Mouse (Mus musculus): ENCODE results near the gene Rpusd1.
A peak's percentile ranks its signal among the peaks of the same experiment; 100 is the strongest.

Rpusd1 gene

DNA sequence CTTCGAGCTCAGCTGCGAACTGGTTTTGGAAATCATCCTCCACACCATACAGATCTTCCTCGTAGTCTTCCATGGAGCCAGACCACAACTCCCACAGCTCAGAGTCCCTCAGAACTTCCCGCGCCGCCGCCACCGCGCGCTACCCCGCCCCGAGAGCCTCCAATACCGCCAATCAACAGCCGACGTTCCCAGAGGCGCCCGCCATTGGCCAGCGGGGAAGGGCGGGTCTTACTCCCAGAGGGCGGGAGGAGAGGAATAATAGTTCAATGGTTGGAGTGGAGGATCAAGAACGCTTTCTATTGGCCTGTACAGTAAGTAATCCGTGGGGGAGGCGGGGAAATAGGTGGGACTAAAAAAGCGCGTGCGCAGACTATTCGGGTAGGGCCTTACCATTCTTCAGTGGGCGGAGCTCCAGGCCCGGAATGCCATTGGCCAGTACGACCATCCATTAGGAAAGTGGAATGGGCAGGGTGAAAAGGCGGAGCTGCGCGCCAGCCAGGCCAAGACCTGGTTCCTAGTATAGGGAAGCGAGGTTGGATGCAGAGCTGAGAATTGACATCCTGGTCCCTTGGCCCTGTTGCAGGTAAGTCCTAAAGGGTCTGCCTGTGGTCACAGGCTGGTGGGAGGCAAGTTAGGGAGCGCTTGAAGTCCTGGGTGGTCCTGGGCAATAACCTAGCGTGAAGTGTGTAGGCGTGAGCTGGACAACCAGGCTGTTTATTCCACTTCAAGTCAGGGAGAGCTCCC lies at the start of gene Rpusd1, which contains the start of gene Chtf18:
Gene Rpusd1 (plus strand): TSS at position 406 of the 744 bp plus-strand sequence.
Gene Chtf18 (minus strand): TSS at position 155 of the 744 bp plus-strand sequence.
- DNase-seq, result peak; percentile 100

DNA sequence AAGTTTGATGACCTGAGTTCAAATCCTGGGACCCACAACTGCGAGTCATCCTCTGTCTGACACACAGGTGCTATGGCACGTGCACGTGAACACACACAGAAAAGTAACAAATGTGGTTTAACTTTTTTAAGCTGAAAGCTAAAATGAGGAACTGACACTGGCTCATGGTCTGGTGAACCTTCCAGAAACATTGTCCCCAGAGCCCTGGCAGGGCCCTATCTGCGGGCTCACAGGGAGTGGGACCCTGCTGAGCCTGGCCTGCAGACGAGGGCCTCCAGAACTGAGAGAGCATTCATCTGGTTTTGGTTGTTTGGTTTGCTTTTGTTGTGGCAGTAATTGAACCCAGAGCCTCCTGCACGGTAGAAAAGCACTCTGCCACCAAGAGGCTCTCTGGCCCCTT lies 49.5 kb upstream of the Rpusd1 start:
- no peak for DNase-seq

DNA sequence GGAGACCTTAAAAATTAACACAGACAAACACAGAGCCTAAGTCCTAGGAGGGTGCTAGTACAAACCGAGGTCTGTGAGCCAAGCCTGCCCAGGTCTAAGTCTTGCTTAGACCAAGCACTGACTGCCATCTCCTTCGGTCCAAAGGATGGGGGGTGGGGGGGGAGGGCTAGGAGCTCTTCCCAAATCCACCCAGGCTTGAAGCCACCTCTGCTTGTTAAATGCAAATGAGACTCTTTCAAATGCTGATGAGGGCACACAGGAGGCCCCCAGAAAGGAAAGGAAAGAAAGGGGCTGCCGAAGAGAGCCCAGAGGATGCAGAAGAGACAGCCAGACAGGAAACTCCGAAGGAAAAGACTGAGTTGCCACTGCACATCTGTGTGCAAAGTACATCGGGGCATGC lies 47.7 kb upstream of the Rpusd1 start:
- DNase-seq, result no peak

DNA sequence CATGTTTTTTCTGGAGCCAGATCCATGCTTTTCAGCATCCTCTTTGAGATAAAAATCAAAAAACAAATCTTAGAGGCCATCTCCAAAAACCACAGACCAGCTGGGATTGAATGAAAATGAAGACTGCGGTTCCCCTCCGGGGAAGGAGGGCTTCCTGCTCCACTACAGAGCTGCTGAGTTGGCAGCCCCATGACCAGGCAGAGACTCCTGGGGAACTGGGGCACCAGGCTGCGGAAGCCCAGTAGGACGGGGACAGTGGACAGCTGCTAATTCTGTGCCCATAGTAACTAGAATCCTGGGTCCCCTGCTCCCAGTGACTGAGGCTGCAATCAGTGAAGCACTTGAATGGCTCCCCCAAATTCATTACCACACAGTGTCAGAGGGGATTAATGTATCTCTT lies 45.8 kb upstream of the Rpusd1 start:
- no peak for DNase-seq

DNA sequence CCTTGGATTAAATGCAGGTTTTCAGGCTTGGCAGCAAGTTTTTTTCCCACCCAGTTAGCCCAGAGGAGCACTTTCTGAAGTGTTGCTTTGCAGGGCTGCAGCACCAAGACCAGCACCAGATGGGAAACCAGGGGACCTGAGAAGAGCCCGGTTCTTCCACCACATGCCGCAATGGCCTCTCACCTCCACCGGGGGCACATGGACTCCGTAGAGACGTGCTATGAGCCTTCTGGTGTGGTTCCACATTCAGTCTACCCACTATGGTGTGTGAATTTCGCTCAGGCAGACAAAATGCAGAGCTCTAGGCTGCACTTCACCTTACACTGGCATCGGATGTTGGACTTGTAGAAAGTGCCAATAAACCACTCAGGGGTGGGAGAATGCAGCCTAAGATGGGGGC lies 41.1 kb upstream of the Rpusd1 start:
- no peak for DNase-seq

DNA sequence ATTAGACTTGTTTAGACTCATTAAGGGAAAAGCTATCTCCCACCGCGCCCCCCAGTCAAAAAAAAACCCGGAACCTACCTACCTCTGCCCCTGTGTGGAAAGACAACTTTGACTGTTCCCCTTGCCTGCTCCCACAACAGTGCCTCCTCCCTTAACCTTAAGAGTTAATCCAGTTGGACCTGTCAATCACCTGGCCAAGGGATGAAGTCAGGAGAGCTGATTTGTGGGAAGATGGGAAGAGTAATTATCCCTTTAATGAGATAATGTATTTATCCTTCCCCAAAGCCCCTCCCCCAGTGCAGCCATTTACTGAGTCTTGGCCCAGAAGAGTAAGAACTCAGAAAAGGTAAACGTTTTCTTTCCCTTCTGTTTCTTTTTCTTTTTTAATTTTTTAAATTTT lies 38.5 kb upstream of the Rpusd1 start:
- no peak for DNase-seq

DNA sequence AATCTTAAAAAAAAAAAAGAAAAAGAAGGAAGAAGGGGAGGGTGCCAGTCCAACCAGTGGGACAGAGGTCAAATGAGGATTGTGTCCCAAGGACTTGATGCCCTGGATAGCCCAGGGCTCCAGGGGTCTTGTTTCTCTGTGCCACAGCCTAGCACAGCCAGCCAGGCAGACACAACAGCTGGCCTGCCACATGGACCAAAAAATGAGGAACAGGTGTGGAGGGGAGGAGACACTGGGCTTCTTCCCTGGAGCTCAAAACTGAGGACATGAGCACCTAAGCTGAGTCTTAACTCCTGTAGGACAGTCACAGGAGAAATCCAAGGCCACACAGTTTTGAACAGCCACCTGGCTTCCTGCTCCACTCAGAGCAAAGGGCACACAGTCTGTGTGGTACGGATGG lies 31.2 kb upstream of the Rpusd1 start:
- DNase-seq, result no peak

DNA sequence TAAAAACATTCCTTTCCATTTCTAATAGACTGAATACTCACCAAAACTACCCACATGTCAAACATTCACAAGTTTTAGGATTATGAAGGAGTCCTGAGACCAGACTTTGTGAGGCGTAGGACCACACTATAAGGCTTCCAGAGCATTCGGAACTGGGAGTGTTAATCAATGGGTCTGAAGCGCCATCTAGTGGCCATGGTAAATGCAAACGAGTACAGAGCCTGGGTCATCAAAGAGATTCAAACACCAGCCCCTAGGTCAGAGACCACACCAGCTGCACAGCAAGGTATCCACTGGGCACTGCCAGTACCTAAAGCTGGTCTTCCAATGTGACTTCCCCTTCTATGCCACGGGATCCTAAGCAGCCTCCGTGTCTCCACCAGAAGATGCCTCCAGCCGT lies 29.0 kb upstream of the Rpusd1 start:
- peak; percentile 73 for DNase-seq

DNA sequence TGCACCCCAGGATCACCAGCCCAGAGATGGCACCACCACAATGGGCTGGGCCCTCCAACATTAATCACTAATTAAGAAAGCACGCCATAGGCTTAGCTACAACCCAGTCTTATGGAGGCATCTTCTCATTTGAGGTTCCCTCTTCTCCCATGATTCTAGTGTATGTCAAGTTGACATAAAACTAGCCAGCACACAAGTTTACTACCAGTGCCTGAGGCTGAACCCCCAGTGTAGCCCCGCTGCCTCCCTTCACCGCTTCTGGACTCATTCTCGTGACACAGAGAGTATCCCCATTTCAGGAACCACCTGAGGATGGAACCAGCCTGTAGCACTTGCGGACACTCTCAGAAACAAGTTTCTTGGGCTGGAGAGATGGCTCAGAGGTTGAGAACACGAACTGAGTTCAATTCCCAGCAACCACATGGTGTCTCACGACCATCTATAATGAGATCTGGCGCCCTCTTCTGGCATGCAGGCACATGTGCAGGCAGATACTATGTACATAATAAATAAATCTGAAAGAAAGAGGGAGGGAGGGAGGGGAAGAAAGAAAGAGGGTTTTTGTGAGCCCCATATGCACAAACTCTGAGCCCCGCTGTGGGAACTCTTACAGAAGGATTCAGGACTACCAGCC lies 26.5 kb upstream of the Rpusd1 start:
- DNase-seq, result no peak

DNA sequence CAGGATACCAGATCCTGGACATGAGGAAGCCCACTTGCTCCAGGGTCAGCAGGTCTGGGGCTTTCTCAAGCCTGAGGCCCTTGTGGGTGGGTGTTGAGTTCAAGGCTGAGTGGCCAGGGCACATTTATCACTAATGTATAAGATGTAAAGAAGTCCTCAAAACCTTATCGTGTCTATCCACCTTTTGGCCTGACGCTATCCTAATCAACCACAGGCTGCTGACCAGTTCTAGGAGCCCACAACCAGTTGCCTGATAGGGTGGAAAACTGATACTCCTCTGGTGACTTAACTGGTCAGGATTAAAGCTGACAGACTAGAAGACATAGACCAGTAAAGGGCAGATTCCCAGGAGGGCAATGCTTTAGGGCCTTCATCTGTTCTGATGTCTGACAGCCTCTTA lies 17.5 kb upstream of the Rpusd1 start:
- no peak for DNase-seq

DNA sequence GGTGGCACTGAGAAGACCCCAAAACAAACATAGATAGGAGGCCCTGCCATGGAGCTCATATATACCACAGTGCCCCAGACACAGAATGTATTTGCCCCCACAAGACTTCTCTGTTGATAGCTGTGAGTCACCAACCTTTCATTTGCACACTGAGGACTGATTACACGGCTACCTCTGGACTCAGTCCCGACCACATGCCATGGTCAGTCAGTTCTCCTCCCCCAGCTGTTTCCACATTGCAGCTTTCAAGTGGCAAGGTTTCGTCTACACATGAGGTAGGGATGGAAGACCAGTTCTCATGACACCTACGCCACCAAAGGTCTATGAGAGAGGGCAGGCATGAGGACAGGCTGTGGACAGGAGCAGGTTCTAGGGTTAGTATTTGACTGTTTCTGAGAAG lies 16.3 kb upstream of the Rpusd1 start:
- DNase-seq, result no peak

DNA sequence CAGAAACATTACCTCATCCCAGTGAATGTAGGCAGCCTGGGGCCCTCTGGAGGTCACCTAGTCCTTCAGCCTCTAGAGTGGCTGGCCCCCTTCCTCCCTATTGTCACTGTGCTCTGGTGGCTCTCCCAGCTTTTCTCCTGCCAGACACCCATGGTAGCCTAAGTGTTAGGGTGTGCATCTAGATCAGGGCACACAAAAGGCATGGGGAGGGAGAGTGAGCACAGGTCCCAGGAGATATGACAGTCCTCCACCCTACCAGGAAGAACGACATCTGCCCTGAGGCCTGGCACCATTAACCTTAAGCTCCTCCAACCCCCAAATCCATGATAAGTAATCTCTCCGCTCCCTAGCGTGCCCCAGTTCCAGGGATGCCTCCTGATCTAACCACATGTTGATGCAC lies 11.8 kb upstream of the Rpusd1 start:
- DNase-seq, result no peak

DNA sequence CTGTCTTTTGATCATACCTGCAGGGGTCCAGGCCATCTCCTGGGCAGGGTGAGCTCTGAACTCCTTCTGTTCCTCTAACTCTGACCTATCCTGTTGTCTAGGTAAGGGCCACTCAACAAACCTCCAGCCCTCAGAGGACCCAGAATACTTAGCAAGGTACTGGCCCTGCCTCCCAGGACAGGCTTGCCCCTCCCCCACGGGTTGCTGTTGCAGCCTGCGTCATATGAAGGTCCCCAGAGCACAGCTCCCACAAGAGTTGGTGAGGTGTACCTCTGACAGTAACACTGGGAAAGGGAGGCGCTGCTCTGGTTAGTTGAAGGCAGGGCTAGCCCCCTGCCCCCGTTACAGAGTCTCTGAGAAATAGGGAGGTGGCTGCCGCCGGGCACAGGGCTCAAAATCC lies 11.3 kb upstream of the Rpusd1 start:
- DNase-seq, result no peak

DNA sequence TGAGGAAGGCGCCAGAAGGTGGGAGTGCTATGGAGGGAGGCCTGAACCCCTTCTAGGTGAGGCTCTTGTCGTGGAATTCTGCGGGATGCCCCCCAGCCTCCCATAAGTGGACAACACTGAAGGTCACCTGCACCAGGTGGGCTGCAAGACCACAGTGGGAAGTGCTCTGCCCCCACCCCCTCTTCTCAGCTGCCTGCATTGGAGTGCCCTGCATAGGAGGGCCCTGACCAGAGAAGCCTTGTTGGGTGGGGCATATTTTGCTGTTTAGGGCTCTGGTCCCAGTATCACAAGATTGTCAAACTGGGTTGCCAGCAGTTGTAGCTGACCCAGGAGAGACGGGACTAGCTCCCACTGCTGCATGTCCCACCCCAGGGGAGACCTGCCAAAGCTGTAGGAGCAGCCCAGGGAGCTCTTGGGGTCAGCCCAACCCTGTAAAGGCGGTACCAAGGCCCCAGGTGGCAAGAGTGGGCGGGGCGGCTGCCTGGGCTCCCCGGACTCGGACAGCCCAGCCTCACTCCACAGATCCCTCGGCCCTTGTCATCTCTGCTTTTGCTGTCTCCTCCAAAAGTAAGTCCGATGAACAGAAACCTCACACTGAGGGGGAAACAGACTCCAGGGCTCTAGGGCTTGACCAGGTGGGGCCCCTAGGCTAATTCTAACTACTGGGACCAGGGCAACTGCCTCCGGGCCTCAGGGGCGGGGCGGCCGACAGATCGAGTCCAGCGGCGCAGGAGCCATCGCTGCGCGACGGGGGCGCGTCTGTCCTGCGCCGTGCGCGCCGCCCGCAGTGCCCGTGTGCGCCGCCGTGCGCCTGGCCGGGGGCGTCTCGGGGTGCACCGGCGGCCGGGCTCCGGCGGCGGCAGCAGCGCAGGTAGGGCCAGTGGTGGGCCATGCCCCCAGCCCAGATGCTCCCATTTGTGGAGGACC lies 10.5 kb upstream of the Rpusd1 start, which contains the start of gene Gng13:
Gene Gng13 (plus strand): TSS at position 461 of the 927 bp plus-strand sequence.
- no peak for DNase-seq

DNA sequence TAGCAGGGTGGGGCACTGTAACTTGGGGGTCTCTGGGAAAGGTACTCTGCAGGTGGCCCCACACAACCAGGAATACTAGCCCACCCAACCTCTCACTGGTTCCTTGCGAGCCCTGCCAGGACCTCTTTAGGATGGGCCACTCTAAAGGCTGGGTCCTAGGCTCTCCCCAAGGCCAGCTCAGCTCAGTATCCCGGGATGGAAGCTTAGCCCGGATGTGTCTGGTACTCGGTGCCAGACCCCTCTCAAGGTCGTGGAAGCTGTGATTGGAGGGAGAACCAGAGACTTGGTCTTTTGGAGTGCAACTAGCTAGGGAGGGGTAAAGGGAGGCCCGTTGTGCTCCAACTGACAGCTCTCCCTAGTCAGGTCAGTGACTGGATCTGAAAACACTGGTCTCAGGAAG lies 9.8 kb upstream of the Rpusd1 start:
- no peak for DNase-seq

DNA sequence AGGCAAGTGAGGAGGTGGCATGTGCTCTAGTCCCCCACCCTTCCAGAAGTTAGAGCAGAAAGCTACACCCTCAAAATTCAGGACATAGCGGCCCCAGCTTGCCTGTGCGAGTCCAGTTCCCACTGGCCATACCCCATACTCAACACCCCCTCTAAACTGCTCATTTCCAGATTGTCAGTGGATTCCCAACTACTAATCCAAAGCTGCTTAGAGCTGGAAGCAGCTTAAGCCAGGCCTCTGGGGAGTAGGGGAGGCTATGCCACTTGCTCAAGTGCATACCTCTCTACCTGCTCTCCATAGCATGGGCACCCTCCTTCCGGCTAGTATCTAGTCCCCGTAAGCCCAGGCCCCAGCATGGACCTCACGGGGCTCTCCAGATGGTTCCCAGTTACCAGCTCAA lies 6.0 kb upstream of the Rpusd1 start:
- DNase-seq, result no peak

DNA sequence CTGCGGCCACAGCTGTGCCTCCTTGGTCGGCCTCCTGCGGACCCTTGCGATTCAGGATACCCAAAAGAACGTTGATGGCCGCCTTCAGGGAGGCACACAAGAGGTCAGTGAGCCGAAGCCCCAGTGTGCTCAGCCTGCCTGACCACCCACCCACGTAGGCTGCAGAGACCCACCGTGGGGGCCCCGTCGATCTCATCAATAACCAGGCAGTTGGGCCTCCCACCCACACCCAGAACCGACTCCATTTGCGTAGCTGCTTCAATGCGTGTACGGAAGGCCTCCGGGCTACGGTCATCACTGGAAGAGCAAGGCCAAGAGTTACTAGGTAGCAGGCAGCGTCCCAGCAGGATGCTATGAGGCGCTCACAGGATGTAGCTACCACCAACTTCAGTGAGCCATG lies 4.0 kb upstream of the Rpusd1 start:
- DNase-seq, result no peak

DNA sequence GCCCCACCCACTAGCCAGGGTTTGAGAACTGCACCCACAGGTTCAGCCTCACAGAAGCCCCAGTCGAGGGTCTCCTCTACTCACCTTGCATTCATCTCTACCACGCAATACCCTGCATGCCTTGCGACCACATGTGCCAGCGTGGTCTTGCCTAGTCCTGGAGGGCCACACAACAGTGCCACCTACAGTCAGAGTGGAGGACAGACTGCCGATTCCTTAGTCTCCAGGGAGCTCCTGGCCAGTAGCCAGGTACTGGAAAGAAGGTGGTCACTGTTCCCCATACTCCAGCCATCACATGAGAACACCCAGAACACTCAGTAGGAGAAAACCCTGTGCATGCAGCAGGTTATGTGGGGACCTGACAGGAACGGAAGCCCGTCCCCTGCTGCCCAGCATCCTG lies 3.6 kb upstream of the Rpusd1 start:
- no peak for DNase-seq

DNA sequence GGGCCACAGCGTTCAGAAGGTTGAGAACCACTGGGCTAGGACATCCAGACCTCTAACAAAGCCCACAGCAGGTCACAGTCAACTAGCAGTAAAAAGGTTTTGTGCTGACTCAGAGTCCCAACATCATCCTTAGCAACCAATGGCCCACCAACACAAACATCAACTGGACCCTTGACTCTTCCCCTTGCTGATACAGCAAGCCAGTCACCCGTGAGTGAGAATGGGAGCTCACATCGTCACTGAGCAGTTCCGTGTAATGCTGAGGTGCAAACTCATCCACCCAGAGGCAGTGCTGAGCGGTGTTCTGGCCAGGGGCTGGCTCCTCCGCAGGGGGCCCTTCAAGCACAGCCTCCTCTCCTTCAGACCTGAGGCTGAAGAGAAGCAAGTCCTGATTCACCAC lies 2.2 kb upstream of the Rpusd1 start:
- DNase-seq, result no peak

DNA sequence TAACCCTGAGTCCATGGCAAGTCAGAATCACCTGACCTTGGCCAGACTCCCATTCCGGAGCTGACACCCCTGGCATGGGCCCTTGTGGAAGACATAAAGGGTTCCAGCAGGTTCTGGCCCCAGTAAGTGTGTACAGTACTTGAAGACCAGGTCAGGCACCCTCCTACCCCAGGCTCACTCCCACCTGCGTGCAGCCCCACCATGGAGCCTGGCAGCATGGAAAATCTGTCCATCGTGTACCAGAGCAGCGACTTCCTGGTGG lies 470 bp downstream of the Rpusd1 start:
- DNase-seq, result no peak

DNA sequence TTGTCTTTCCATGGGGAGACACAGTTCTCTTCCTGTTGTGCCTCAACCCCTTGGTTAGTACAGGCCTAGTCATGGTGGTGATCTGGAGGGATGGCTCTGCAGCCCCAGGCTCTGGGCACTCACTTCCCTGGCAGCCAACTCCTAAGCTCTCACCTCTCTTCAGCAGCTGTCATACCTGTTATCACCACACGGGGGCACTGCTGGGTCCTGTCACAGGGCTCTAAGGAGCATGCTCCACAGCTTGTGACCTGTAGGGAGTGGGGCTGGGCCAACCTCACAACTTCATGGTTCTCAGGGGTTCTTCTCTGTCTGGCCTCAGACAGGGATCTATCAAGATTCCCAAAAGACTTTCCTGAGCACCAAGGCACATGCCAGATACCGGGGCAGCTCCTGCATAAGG lies 4.6 kb downstream of the Rpusd1 start:
- DNase-seq, result peak; percentile 87

DNA sequence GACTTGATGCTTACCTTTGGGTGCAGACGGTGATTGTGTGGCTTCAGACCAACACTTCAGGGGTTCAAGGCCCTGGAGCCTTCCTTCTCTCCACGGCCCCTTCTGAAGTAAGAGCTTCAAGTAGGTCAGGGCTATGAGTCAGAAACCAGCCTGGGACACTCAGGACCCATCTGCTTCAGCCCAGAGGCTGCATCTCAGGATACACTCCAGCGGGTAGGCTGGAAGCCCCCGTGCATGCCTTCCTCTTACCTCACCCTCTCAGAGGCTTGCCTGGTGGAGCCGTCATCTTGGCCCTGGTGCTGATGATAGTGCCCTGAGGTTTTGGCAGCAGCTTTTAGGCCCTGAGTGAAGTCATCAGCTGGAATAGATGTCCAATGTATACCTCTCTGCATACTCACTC lies 7.8 kb downstream of the Rpusd1 start:
- no peak for DNase-seq

DNA sequence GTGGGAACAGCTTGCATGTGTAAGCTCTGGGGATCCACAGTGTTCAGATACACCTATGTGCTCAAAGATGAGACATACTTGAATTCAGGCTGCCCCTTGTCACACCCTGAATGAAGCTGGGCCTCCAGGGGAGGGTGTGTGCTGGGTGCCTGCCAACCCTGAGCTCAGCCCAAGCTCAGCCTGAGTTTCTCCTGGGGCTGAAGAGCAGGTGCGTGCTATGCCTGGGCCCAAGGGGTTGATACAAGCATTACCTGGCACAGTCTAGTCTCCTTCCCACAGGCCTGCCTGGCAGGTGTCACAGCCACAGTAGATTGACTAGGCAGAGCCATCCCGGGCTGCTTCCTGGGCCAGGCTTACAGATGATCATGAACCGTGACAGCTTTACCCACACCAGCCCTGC lies 8.3 kb downstream of the Rpusd1 start, which contains the start of gene Mslnl:
Gene Mslnl (plus strand): TSS at position 298 of the 400 bp plus-strand sequence.
- DNase-seq, result no peak

DNA sequence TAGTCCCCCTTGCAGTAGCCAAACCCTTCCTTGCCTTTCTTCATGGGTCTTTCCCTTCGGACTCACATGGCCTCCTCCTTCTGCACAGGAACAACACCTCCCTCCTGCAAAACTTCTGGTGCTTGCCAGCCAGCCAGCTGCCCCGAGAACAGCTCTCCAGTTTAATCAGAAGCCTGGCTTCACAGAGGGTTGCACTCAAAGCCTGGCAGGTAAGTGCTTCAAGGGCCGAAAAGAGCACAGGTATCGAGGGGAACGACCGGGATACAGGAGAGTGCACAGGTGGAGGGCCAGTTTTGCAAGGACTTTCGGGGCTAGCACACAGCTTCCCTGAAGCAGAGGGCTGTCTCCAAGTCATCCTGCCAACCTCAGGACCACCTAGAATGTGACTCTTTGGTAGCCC lies 11.4 kb downstream of the Rpusd1 start:
- no peak for DNase-seq

All from cerebellum, adult 9-10 months (tissue).